Mouse (Mus musculus) layer of hippocampus, postnatal 36 days (tissue): ENCODE measurements around the gene Tmprss15. TPM values are rescaled to one million over a fixed set of nuclear protein-coding genes. Genes with fewer than 3 reads are reported as not detected.

ENCODE experiments used
- total RNA-seq, 2 experiments: library from RNA; stranded (reverse); gene quantifications; 2 replicates each; pipeline ENCODE4 v1.2.3; 2021

The Tmprss15 gene
- total RNA-seq, 2 experiments from 2014 or later, result not detected

Other genes with a start within 250 kb of the Tmprss15 start
- under 1 TPM; 0.20 to 0.47 TPM for gene Chodl, start 160.1 kb downstream of the Tmprss15 start, total RNA-seq